Mouse (Mus musculus) inflammation-experienced regulatory T-cells, adult 6 months (primary cell): ENCODE data around the gene Gm13290. TPM values are rescaled to one million over a fixed set of nuclear protein-coding genes. Genes with fewer than 3 reads are reported as not detected.
"Not testable (repeated sequence)": the region's sequence is repeated elsewhere in the genome, so short reads cannot be mapped to it uniquely, and the experiment has no call there.

Experiments
- ATAC-seq: one replicate; pipeline ENCODE4 v1.8.0; 2017
- polyA plus RNA-seq, 3 experiments: library from polyadenylated mRNA; unstranded; fragments of 100-300 nt; shearing (Covaris generic); gene quantifications; one replicate each; pipeline ENCODE4 v1.2.1; 2017

The Gm13290 gene
- polyA plus RNA-seq, 3 experiments from 2014 or later, result not detected

DNA sequence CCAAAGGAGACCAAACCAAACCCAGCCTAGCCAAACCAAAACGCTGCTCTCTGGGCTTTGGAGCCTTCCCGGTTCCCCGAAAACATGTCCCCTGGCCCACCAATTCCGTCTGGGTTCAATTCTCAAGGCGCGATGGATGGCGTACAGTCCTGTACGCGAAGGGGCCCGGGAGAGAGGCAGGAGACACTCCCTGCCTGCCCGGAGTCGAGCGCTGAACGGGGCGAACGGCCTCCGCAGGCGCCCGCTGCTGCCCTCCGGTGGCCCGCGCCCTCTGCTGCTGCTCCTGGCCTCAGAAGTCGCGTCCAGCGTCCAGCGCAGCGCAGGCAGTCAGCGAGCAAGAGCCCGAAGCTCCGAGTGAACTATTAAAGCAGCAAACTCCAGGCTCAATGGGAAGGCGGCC, 8.7 kb downstream of the Gm13290 start:
- not testable (repeated sequence) for ATAC-seq

- not testable (repeated sequence) for ATAC-seq
Measured at GRCm38 (mm10) chr4:88785409-88785808, 11.8 kb downstream of the Gm13290 start, which contains the start of gene Gm13276. Gene Gm13276, plus strand, starts transcription at chr4:88785709.

- not testable (repeated sequence) for ATAC-seq
Measured at GRCm38 (mm10) chr4:88788402-88788801, 14.8 kb downstream of the Gm13290 start, which contains the start of gene Gm13277. Gene Gm13277, plus strand, starts transcription at chr4:88788632.

- not testable (repeated sequence) for ATAC-seq
Measured at GRCm38 (mm10) chr4:88791250-88791649, 17.6 kb downstream of the Gm13290 start, which contains the start of gene Gm13278. Gene Gm13278, plus strand, starts transcription at chr4:88791550.

DNA sequence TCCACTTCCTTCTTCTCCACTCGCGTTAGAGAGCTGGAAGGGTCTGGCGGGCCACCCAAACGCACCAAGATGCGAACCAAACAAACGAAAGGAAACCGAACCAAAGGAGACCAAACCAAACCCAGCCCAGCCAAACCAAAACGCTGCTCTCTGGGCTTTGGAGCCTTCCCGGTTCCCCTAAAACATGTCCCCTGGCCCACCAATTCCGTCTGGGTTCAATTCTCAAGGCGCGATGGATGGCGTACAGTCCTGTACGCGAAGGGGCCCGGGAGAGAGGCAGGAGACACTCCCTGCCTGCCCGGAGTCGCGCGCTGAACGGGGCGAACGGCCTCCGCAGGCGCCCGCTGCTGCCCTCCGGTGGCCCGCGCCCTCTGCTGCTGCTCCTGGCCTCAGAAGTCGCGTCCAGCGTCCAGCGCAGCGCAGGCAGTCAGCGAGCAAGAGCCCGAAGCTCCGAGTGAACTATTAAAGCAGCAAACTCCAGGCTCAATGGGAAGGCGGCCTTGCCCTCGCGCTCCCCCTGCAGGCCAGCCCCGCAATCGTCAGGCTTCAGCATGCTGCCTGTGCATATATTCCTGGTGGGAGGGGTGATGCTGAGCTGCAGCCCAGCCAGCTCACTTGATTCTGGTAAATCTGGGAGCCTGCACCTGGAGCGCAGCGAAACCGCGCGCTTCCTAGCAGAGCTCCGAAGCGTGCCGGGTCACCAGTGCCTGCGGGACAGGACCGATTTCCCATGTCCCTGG, 20.5 kb downstream of the Gm13290 start, which contains the start of gene Gm13275:
TSS of gene Gm13275 (plus strand) at position 552 of the 740 bp plus-strand sequence.
- not testable (repeated sequence) for ATAC-seq

GRCm38 (mm10) chr4:88797097-88797496, 23.5 kb downstream of the Gm13290 start, which contains the start of gene Gm13279:
Gene Gm13279, plus strand, starts transcription at chr4:88797397.
- not testable (repeated sequence) for ATAC-seq

GRCm38 (mm10) chr4:88799365-88799764, 25.7 kb downstream of the Gm13290 start, which contains the start of gene Gm13285:
Gene Gm13285, plus strand, starts transcription at chr4:88799665.
- not testable (repeated sequence) for ATAC-seq

GRCm38 (mm10) chr4:88802954-88803353, 29.3 kb downstream of the Gm13290 start, which contains the start of gene Gm13287:
Gene Gm13287, plus strand, starts transcription at chr4:88803254.
- not testable (repeated sequence) for ATAC-seq

DNA sequence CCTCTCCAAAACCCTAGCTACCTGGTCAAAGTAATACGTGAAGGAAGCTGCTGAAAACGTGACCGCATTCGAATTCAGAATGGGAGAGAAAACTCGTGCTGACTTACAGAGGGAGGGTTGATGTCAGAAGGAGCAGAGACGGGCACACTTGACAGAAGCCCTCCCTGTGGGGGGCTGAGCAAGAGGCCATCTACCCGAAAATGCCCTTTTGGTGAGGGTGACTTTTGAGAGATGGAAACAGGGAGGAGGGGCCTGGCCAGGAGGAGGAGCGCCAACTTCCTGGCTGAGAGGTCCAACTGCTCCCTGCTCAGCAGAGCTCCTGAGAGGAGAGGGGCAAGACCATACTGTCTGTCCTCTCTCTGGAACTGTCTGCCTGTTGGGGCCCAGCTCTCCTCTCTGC, 31.6 kb downstream of the Gm13290 start, which contains the start of gene Gm13288:
TSS of gene Gm13288 (plus strand) at position 301 of the 400 bp plus-strand sequence.
- ATAC-seq, result not testable (repeated sequence)

DNA sequence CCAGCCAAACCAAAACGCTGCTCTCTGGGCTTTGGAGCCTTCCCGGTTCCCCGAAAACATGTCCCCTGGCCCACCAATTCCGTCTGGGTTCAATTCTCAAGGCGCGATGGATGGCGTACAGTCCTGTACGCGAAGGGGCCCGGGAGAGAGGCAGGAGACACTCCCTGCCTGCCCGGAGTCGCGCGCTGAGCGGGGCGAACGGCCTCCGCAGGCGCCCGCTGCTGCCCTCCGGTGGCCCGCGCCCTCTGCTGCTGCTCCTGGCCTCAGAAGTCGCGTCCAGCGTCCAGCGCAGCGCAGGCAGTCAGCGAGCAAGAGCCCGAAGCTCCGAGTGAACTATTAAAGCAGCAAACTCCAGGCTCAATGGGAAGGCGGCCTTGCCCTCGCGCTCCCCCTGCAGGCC, 32.1 kb downstream of the Gm13290 start:
- not testable (repeated sequence) for ATAC-seq

- ATAC-seq, result no peak
Measured at GRCm38 (mm10) chr4:88815928-88816327, 42.3 kb downstream of the Gm13290 start, which contains the start of gene Ifna7. Gene Ifna7, plus strand, starts transcription at chr4:88816228.

DNA sequence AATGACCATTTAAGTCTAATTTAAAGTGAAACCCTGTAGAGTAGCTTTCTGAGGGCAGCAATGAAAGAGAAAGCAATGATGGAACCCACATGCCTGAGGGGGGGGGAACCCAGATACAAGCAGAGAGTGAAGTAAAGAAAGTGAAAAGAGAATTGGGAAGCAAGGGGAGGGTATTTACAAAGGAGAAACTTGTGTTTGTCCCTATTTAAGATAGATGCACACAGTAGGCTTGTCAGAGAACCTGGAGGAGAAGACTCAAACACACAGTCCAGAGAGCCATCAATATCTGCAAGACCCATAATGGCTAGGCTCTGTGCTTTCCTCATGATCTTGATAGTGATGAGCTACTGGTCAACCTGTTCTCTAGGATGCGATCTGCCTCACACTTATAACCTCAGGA, 46.0 kb downstream of the Gm13290 start, which contains the start of gene Ifna11:
TSS of gene Ifna11 (plus strand) at position 301 of the 400 bp plus-strand sequence.
- no peak for ATAC-seq

DNA sequence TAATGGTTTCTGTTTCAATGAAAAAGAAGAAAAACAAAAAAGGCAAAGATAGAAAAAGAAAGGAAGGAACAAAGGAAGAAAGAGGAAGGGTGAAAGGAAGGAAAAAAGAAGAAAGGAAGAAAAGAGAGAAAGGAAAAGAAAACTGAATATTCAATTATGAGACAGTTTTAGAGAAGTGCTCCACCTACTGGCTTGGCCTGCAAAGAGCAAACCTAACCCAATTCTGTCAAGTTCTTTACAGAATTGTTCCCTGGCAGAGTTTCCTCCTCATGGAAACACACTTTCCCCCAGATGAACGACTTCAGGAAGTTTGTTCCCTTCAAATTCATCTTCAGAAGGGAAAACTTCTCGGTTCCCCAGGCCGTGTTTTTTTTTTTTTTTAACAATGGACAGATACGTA, 49.4 kb downstream of the Gm13290 start:
- ATAC-seq, result peak; percentile 49

Other genes starting within 250 kb of the Gm13290 start
- not detected for gene Ifna15, start 215.6 kb upstream of the Gm13290 start, polyA plus RNA-seq
- not detected for gene Ifna14, start 202.0 kb upstream of the Gm13290 start, polyA plus RNA-seq
- not detected for gene Ifna9, start 181.4 kb upstream of the Gm13290 start, polyA plus RNA-seq
- not detected for gene Ifna12, start 170.5 kb upstream of the Gm13290 start, polyA plus RNA-seq
- gene C87499, start 139.4 kb upstream of the Gm13290 start, polyA plus RNA-seq, result not detected
- gene Ifna13, start 129.4 kb upstream of the Gm13290 start, polyA plus RNA-seq, result not detected
- not detected for gene Ifna16, start 96.9 kb upstream of the Gm13290 start, polyA plus RNA-seq
- gene Ifna2, start 89.9 kb upstream of the Gm13290 start, polyA plus RNA-seq, result not detected
- not detected for gene Ifnab, start 82.5 kb upstream of the Gm13290 start, polyA plus RNA-seq
- gene Gm26566, start 52.0 kb upstream of the Gm13290 start, polyA plus RNA-seq, result not detected
- 10 to 100 TPM; 34.2 to 37.3 (median 35.5) TPM for gene Klhl9, start 51.4 kb upstream of the Gm13290 start, polyA plus RNA-seq
- gene Gm13271, start 19.0 kb upstream of the Gm13290 start, polyA plus RNA-seq, result not detected
- gene Gm13283, start 13.7 kb upstream of the Gm13290 start, polyA plus RNA-seq, result not detected
- not detected for gene Gm13289, start 3.1 kb downstream of the Gm13290 start, polyA plus RNA-seq
- gene Gm13272, start 6.0 kb downstream of the Gm13290 start, polyA plus RNA-seq, result not detected
- gene Ifnz, start 8.3 kb downstream of the Gm13290 start, polyA plus RNA-seq, result under 1 TPM in 1 of 3 experiments, not detected in 2; 0.58 TPM
- not detected for gene Gm13276, start 11.9 kb downstream of the Gm13290 start, polyA plus RNA-seq
- gene Gm13277, start 14.8 kb downstream of the Gm13290 start, polyA plus RNA-seq, result not detected
- not detected for gene Gm13278, start 17.7 kb downstream of the Gm13290 start, polyA plus RNA-seq
- not detected for gene Gm13275, start 20.7 kb downstream of the Gm13290 start, polyA plus RNA-seq
- not detected for gene Gm13279, start 23.6 kb downstream of the Gm13290 start, polyA plus RNA-seq
- gene Gm13285, start 25.8 kb downstream of the Gm13290 start, polyA plus RNA-seq, result 1 to 10 TPM in 1 of 3 experiments, under 1 TPM in 1, not detected in 1; 0.39 to 1.6 TPM
- not detected for gene Gm13287, start 29.4 kb downstream of the Gm13290 start, polyA plus RNA-seq
- not detected for gene Gm13288, start 31.7 kb downstream of the Gm13290 start, polyA plus RNA-seq
- not detected for gene Ifna7, start 42.4 kb downstream of the Gm13290 start, polyA plus RNA-seq
- not detected for gene Ifna11, start 46.1 kb downstream of the Gm13290 start, polyA plus RNA-seq
- gene Ifna6, start 53.6 kb downstream of the Gm13290 start, polyA plus RNA-seq, result not detected
- gene Ifna5, start 61.7 kb downstream of the Gm13290 start, polyA plus RNA-seq, result not detected
- gene Ifna4, start 68.0 kb downstream of the Gm13290 start, polyA plus RNA-seq, result under 1 TPM in 1 of 3 experiments, not detected in 2; 0.63 TPM
- gene Ifna1, start 76.3 kb downstream of the Gm13290 start, polyA plus RNA-seq, result not detected
- not detected for gene Ifne, start 106.4 kb downstream of the Gm13290 start, polyA plus RNA-seq